Mouse (Mus musculus) cortical plate, adult 2 months (tissue): ENCODE results near the gene Pam. TPM values are rescaled to one million over a fixed set of nuclear protein-coding genes. Genes with fewer than 3 reads are reported as not detected.

Experiments
- H3K27ac ChIP-seq: fragments of 200-500 bp; 2 replicates; pipeline ENCODE4 v1.5.1; 2012; ENCODE audit warnings: low read length, control low read depth, inconsistent platforms; ENCODE audit not compliant: insufficient read depth
- H3K4me1 ChIP-seq: fragments of 200-500 bp; 2 replicates; pipeline ENCODE4 v1.6.1; 2011; ENCODE audit warnings: low read length; ENCODE audit not compliant: control insufficient read depth, insufficient read depth
- H3K4me3 ChIP-seq: fragments of 200-500 bp; 2 replicates; pipeline ENCODE4 v1.5.1; 2011; ENCODE audit warnings: mild to moderate bottlenecking, low read length, control low read depth; ENCODE audit not compliant: insufficient read depth
- CTCF ChIP-seq: fragments of 200-500 bp; IDR thresholded peaks from 2 replicates; pipeline ENCODE4 v1.5.1; 2011; ENCODE audit warnings: mild to moderate bottlenecking, control low read depth, low read length; ENCODE audit not compliant: insufficient read depth; ENCODE audit errors: extremely low read depth
- POLR2A ChIP-seq: fragments of 200-500 bp; IDR thresholded peaks from 2 replicates; pipeline ENCODE4 v1.6.1; 2011; ENCODE audit warnings: mild to moderate bottlenecking, low read length, control low read depth; ENCODE audit not compliant: insufficient read depth; ENCODE audit errors: extremely low read depth
- polyA plus RNA-seq: library from polyadenylated mRNA; depleted of rRNA; stranded (reverse); fragments of >200 nt; gene quantifications from 2 replicates; pipeline ENCODE4 v1.2.3, GENCODE M21; 2012

The Pam gene
- polyA plus RNA-seq, 1 experiment, result 99.2 TPM

DNA sequence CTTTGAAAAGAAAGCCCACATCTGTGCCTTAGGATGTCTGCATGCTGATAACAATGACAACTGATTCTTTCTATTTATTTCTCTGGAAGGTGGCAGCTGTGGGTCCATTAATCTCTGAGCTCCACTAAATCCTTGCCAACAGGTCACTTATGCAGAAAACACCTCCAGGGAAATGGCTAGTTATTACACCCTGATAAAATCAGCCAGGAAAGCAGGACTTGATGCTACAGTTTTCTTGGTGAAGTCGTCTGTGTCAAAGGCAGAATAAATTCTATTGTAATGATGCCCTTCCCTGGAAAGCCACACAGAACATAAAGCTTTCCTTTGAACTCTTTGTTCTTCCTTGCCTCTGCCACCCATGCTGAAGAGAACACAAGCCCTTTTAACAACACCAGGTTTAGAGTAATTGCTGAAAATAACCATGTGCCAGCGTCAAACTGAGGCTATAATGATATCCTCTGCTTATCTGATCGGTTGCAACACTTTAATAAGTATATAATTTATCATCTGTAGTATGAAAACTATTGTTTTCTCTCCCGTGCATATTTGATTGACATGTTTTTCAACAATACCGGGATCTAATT lies 47.1 kb downstream of the Pam start:
- H3K27ac ChIP-seq, result no peak overlapping the region
- no peak overlapping the region for H3K4me3 ChIP-seq
- peaks cover 2% of the 10 kb centered on the region; the same call in 1 of the 2 replicates for H3K4me1 ChIP-seq
- TF ChIP-seq CTCF, result no peak
- no peak for TF ChIP-seq POLR2A

DNA sequence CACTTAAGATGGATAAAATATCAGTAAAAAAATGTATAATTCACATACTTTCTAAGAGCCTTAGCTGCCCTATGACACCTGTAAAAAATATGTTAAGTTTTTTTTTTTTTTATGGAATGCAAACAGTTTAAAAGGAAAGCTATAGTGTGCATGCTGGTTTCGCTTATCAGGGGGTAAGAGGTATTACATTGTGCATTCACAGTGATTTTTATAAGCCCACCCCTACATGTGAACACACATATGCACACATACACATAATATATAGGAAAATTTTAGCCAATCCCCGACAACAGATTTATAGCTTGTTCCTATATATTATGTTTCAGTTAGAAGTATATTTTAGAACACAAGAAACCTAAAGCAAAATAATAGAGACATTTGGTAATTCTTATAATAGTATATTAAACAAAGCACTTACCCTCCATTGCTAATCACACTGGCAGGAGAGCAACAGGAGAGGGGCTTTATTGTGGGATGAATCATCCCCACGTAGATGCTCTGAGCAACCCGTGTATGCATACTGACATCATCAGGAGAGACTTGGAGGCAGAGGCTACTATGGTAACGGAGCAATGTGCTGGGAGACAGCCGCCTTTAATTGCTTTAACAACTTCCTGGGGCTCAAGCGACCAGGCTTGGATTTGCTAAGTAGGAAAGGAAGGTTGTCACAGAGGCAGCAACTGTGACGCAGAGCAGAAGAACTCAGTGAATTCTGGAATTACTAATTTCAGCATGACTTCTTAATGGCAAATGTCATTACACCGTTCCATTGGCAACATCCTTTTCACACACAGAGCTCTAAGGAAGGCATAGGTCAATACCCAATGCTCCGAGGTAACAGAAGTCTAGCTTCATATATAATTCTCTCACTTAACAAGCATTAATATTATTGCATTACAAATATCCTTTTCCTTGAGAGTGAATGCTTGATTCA lies 47.9 kb downstream of the Pam start:
- no peak for TF ChIP-seq CTCF
- TF ChIP-seq POLR2A, result peak; percentile 57
- Histone ChIP-seq H3K4me1 (peaks cover 2% of the 10 kb centered on the region; the same call in 1 of the 2 replicates), H3K4me3 (peak overlapping the region; percentile 10), H3K27ac (no peak overlapping the region; the same call in 1 of the 2 replicates)

DNA sequence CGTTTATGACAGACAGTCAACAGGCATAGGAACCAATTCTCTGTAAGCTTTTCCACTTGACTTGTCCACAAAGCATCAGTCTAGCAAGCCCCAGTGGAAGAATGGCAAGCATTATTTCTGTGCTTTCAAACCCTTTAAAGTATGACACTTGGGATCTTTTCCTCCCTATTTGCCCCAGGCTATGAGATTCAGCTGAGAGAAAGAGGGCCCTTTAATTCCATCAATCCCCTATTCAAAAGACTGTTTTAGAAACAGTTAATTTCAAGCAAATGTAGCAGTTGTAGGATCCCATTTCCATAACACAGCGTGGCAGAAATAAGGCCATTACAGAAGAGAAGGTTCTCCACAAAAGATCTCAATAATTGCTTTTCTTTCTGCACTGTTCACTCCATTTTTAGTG lies 53.0 kb downstream of the Pam start:
- no peak overlapping the region for H3K27ac ChIP-seq

DNA sequence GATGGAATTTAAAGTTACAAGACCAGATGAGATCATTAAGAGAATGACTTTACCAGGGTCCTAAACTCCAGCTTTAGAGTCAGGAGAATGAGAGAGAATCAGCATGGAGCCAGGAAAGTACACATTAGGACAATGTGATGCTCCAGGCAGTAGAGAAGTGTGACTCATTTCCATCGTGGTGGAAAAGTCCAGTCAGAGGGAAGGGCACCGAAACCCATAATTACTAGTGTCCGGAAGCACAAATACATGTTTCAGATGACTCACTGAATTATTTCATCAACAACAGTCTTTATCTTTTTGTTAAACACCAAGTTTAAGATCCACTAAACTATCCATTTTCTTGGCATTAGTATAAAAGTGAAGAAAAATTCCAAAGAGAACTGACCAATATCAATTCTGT lies 57.2 kb downstream of the Pam start:
- no peaks in the 10 kb centered on the region for H3K4me1 ChIP-seq
- TF ChIP-seq CTCF, result no peak
- no peak for TF ChIP-seq POLR2A
- no peak overlapping the region for H3K4me3 ChIP-seq
- no peak overlapping the region for H3K27ac ChIP-seq

More for the DNA sequence above, 53.0 kb downstream of the Pam start:
- Histone ChIP-seq H3K4me3 (no peak overlapping the region), H3K4me1 (no peaks in the 10 kb centered on the region)
- no peak for TF ChIP-seq POLR2A
- TF ChIP-seq CTCF, result no peak

DNA sequence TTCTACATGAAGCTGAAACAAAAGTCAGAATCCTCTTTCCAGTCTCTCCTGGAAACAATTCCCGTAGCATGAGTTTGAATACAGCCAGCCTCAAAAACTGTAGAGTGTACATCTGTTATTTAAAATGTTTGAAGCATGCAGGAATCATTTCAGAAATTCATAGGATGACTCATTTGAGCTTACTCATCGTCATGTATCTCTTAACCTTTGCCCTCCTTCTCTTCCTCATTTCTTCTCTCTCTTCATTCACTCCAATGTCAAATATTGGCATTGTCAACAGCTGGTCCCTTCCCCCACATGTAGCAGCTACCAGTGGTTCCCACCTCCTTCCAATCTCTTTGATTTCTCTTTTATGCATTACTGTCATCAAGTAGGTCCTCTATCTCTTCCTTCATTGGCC lies 59.7 kb downstream of the Pam start:
- H3K27ac ChIP-seq, result no peak overlapping the region
- TF ChIP-seq CTCF (no peak), POLR2A (no peak)
- H3K4me3 ChIP-seq, result no peak overlapping the region
- no peaks in the 10 kb centered on the region for H3K4me1 ChIP-seq

DNA sequence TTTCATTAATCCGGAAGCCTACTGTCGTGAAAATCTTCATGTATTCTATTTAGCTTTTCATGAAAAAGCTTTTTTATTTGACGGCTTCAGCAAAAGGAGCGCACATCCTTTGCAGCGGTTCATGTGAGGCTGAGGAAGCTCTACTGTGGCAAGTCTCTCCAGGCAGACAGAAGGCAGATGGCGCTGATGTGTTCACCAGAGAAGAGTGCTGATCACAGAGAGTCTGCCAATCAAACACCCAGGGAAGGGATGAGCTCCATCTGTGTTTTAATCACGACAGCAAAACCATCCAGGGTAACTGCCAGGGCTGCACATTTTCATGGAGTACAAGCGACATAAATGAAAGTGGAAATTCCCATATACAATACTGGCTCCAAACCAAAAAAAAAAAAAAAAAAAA lies 63.6 kb downstream of the Pam start:
- peak; percentile 47 for TF ChIP-seq CTCF
- no peak for TF ChIP-seq POLR2A
- no peak overlapping the region for H3K4me3 ChIP-seq
- H3K27ac ChIP-seq, result no peak overlapping the region
- H3K4me1 ChIP-seq, result no peaks in the 10 kb centered on the region

DNA sequence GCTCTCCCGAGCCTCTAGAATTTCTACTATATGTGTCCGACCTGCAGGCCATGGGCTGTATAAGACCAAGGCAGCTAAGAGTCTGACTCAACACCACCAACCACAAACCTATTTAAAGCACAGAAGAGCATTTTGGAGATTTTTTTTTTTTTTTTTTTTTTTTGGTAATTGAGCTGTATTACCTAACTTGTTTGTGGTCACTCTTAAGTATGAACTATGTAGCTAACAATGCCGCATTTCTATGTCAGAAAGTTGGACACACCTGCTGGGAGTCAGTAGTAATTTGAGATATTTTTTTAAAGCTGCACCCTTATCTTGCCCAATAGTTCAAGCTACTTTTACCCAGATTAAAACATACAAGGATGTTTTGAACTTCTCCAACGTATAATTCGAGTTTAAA lies 66.4 kb downstream of the Pam start:
- Histone ChIP-seq H3K4me1 (no peaks in the 10 kb centered on the region), H3K27ac (no peak overlapping the region), H3K4me3 (no peak overlapping the region)
- TF ChIP-seq CTCF (no peak), POLR2A (no peak)

DNA sequence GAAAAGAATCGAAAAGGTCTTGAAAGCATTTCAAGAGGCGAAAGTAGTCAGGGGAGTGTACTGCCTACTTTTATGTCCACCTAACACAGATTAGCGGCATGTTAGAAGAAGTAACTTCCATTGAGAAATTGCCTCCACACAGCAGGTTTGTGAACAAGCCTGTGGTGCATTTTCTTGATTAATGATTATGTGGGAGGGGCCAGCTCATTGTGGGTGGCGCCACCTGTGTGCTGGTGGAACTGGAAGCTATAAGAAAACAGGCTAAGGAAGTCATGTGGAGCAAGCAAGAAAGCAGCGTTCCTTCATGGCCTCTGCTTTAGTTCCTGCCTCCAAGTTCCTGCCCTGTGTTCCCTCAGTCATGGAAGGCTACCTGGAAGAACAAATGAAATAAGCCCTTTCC lies 67.0 kb downstream of the Pam start:
- TF ChIP-seq POLR2A (no peak), CTCF (no peak)
- no peaks in the 10 kb centered on the region for H3K4me1 ChIP-seq
- no peak overlapping the region for H3K27ac ChIP-seq
- no peak overlapping the region for H3K4me3 ChIP-seq

DNA sequence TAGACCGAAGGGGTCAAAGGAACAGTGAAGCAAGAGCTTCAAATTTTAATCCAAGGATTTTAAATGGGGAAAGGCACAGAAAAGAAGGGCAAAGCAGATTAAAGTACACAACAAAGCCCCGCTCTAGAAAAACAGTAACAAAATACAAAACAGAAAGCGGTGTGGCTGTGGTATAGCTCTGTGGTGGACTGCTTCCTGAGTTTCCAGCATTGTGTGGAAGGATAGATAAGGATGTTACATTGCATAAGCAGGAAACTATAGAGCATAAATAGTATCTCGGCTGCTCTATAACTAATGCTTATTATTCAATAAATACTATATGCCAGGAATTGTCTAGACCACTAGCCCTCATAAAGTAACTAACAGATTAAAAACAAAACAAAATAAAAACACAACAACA lies 67.5 kb downstream of the Pam start:
- no peak for TF ChIP-seq POLR2A
- TF ChIP-seq CTCF, result no peak
- H3K27ac ChIP-seq, result no peak overlapping the region
- H3K4me1 ChIP-seq, result no peaks in the 10 kb centered on the region
- no peak overlapping the region for H3K4me3 ChIP-seq

DNA sequence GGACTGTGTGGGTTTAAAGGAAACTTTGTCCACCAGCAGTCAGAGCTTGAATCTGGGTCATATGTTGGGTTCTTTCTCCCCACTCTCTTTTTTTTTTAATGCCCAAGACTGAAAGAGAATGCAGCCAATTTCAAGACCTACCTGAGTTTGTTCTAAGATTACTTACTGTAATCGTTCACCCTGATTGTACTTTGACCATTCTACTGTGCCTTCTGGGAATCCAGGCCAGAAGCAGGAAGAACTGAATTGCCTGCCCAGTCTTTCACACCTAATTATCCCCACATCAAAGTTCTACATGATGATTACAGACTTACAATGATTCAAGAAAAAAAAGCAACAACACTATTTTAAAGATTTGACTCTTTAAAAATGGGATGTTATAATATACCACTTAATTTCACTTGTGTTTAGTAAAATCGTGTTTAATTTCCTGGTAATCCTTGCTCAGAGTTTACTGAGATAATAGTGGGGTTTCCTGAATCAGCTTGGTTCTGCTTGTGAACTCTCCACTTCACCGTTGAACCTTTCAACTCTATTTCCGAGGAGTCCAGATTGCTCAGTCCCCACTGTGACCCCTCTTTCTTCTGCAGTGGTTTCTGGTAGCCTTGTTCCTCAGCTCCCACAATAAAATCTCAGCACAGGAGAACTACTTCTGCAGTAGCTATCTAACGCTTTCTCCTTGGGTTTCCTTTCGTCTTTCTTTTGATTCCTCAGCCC lies 69.4 kb downstream of the Pam start:
- Histone ChIP-seq H3K27ac (no peak overlapping the region), H3K4me1 (no peaks in the 10 kb centered on the region), H3K4me3 (no peak overlapping the region)
- no peak for TF ChIP-seq CTCF
